8 mouse cellular contexts compared by ENCODE assay signal in the genomic region with DNA sequence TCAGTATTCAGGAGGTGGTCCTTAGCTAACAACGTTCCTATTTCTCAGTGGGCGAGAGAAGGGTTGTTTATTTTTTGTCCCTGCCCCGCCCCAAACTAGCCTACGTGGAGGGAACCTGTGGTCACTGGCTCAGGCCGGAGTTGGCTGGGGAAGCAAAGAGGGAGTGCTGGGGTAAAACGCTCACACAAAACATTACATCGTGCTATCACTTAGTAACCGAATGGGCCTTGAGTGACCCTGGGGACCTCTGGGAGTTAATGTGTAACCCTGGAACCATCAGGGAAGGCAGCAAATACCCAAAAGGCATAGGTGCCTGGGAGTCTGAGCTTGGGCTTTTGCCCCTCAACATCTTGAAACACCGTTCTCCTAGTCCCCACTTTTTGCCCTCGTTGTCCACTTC. TPM values are rescaled to one million over a fixed set of nuclear protein-coding genes. Genes with fewer than 3 reads are reported as not detected.
DNase-seq lines count a peak whose midpoint lies in the region; ATAC-seq lines count a peak whose summit lies in the region.

No protein-coding gene starts in this region.

- peak; percentile 44 to 56 for DNase-seq in adrenal gland, postnatal 36 days
- DNase-seq in adrenal gland, adult 8-10 months = no peak
- peak; percentile 71 for DNase-seq in ZHBTc4 (ENCODE audit: low read depth, low spot score)
- no peak for DNase-seq in limb, embryonic 11.5 days (ENCODE audit: low spot score)
- DNase-seq in midbrain, embryonic 11.5 days (ENCODE audit: low spot score, missing footprints) = no peak
- no peak for DNase-seq in right cerebral cortex, adult 18-20 months
- DNase-seq in left cerebral cortex, postnatal 4 days = no peak

- H3K9me3 ChIP-seq in heart, embryonic 14.5 days (ENCODE audit: control insufficient read depth, low read length) = no peaks in the 10 kb centered on the region
- no peaks in the 10 kb centered on the region for H3K9me3 ChIP-seq in limb, embryonic 11.5 days (ENCODE audit: control insufficient read depth, low read length)
- no peaks in the 10 kb centered on the region for H3K9me3 ChIP-seq in midbrain, embryonic 11.5 days (ENCODE audit: control insufficient read depth, low read length)

- H3K4me2 ChIP-seq in heart, embryonic 14.5 days (ENCODE audit: low read length) = peak overlapping the region; percentile 96
- H3K4me2 ChIP-seq in limb, embryonic 11.5 days (ENCODE audit: low read depth, severe bottlenecking) = peak overlapping the region; percentile 97
- peak overlapping the region; percentile 86 for H3K4me2 ChIP-seq in midbrain, embryonic 11.5 days

- no peak for ATAC-seq in heart, embryonic 14.5 days (ENCODE audit: insufficient number of reproducible peaks, insufficient read depth, low FRiP score, low read depth)
- no peak for ATAC-seq in limb, embryonic 11.5 days (ENCODE audit: insufficient number of reproducible peaks, low FRiP score, low TSS enrichment, low read depth)
- ATAC-seq in midbrain, embryonic 11.5 days (ENCODE audit: low FRiP score) = no peak

- WGBS in heart, embryonic 14.5 days = under 1% methylated on average over 10 of the region's 10 CpGs
- under 1% methylated on average over 10 of the region's 10 CpGs for WGBS in limb, embryonic 11.5 days
- 2% methylated on average over 10 of the region's 10 CpGs for WGBS in midbrain, embryonic 11.5 days

- peaks cover 11 to 35% of the 10 kb centered on the region in 2 experiments for H3K4me1 ChIP-seq in heart, embryonic 14.5 days (ENCODE audit: control insufficient read depth in 2 of 2, insufficient read depth in 2 of 2, low read length in 2 of 2)
- peaks cover 28% of the 10 kb centered on the region for H3K4me1 ChIP-seq in limb, embryonic 11.5 days (ENCODE audit: control insufficient read depth, insufficient read depth, low read length)
- H3K4me1 ChIP-seq in midbrain, embryonic 11.5 days (ENCODE audit: control insufficient read depth, insufficient read depth, low read length) = peaks cover 44% of the 10 kb centered on the region

- H3K36me3 ChIP-seq in heart, embryonic 14.5 days (ENCODE audit: control insufficient read depth, insufficient read depth, low read length) = peaks cover 33% of the 10 kb centered on the region
- H3K36me3 ChIP-seq in limb, embryonic 11.5 days (ENCODE audit: control insufficient read depth, insufficient read depth, low read length) = peaks cover 9% of the 10 kb centered on the region
- H3K36me3 ChIP-seq in midbrain, embryonic 11.5 days (ENCODE audit: control insufficient read depth, insufficient read depth, low read length) = peaks cover 13% of the 10 kb centered on the region

- H3K9ac ChIP-seq in heart, embryonic 14.5 days (ENCODE audit: low read length) = peak overlapping the region; percentile 79
- H3K9ac ChIP-seq in limb, embryonic 11.5 days (ENCODE audit: low read length) = peak overlapping the region; percentile 76
- peak overlapping the region; percentile 60 for H3K9ac ChIP-seq in midbrain, embryonic 11.5 days (ENCODE audit: low read length)

- peak overlapping the region; percentile 67 to 80 for H3K4me3 ChIP-seq in heart, embryonic 14.5 days (ENCODE audit: control insufficient read depth in 1 of 2, insufficient read depth in 1 of 2, low read depth in 1 of 2, low read length in 2 of 2)
- H3K4me3 ChIP-seq in limb, embryonic 11.5 days (ENCODE audit: low read depth, low read length) = peak overlapping the region; percentile 59
- H3K4me3 ChIP-seq in midbrain, embryonic 11.5 days (ENCODE audit: low read depth, low read length) = peak overlapping the region; percentile 60

- H3K27ac ChIP-seq in heart, embryonic 14.5 days (replicated peaks in 1 of 2; ENCODE audit: control insufficient read depth in 1 of 2, insufficient read depth in 1 of 2, low read depth in 2 of 2, low read length in 2 of 2) = peak overlapping the region; percentile 48 to 92
- peak overlapping the region; percentile 95 for H3K27ac ChIP-seq in limb, embryonic 11.5 days (replicated peaks; ENCODE audit: low read depth, low read length)
- peak overlapping the region; percentile 25; the same call in 1 of the 2 replicates for H3K27ac ChIP-seq in midbrain, embryonic 11.5 days (ENCODE audit: low read depth, low read length)

- intact Hi-C loops in left cerebral cortex, postnatal 4 days (cut with DNase I) = loop anchor here (5.0 kb wide), 1 partner anchor 140 kb away; the partner anchor contains the start of gene Flot2

- no peaks in the 10 kb centered on the region for H3K27me3 ChIP-seq in heart, embryonic 14.5 days (ENCODE audit: control insufficient read depth, insufficient read depth, low read length)
- H3K27me3 ChIP-seq in limb, embryonic 11.5 days (ENCODE audit: control insufficient read depth, insufficient read depth, low read length) = no peaks in the 10 kb centered on the region
- no peaks in the 10 kb centered on the region for H3K27me3 ChIP-seq in midbrain, embryonic 11.5 days (ENCODE audit: control insufficient read depth, insufficient read depth, low read length)

RNA-seq across cellular contexts. Expression of gene Tlcd1, which starts 0.9 kb away (rescaled TPM):
- total RNA-seq in adrenal gland, postnatal 36 days (2021) = 10 to 100 TPM; 41.5 to 88.1 TPM
- total RNA-seq in adrenal gland, adult 8-10 months (2022) = 10 to 100 TPM; 54.5 to 65.1 (median 61.2) TPM
- 14.7 and 16.1 TPM in 2 replicates for polyA plus RNA-seq in heart, embryonic 14.5 days (2014; fragmentation: Nextera tagmentation; extraction: Ambion mirVana)
- 8.7 and 10.4 TPM in 2 replicates for polyA plus RNA-seq in limb, embryonic 11.5 days (2014; fragmentation: Nextera tagmentation; extraction: Ambion mirVana)
- polyA plus RNA-seq in midbrain, embryonic 11.5 days (2014; fragmentation: Nextera tagmentation; extraction: Ambion mirVana) = 7.9 and 8.5 TPM in 2 replicates
- 10 to 100 TPM; 15.4 to 17.3 TPM for total RNA-seq in left cerebral cortex, postnatal 4 days (2021)

RNA-seq across cellular contexts. Expression of gene Nek8, which starts 1.0 kb away (rescaled TPM):
- total RNA-seq in adrenal gland, postnatal 36 days (2021) = 10 to 100 TPM; 10.5 to 11.3 TPM
- total RNA-seq in adrenal gland, adult 8-10 months (2022) = 10 to 100 TPM; 10.7 to 29.6 (median 21.6) TPM
- 11.5 and 12.4 TPM in 2 replicates for polyA plus RNA-seq in heart, embryonic 14.5 days (2014; fragmentation: Nextera tagmentation; extraction: Ambion mirVana)
- polyA plus RNA-seq in limb, embryonic 11.5 days (2014; fragmentation: Nextera tagmentation; extraction: Ambion mirVana) = 15.0 and 15.5 TPM in 2 replicates
- 6.4 and 7.1 TPM in 2 replicates for polyA plus RNA-seq in midbrain, embryonic 11.5 days (2014; fragmentation: Nextera tagmentation; extraction: Ambion mirVana)
- total RNA-seq in left cerebral cortex, postnatal 4 days (2021) = 1 to 10 TPM; 6.0 to 6.5 TPM

RNA-seq across cellular contexts. Expression of gene Rpl23a, which starts 5.9 kb away (rescaled TPM):
- total RNA-seq in adrenal gland, postnatal 36 days (2021) = 1,000 to 10,000 TPM; 1,640 to 1,911 TPM
- 1,000 to 10,000 TPM; 1,361 to 1,741 (median 1,547) TPM for total RNA-seq in adrenal gland, adult 8-10 months (2022)
- 968 and 1,084 TPM in 2 replicates for polyA plus RNA-seq in heart, embryonic 14.5 days (2014; fragmentation: Nextera tagmentation; extraction: Ambion mirVana)
- polyA plus RNA-seq in limb, embryonic 11.5 days (2014; fragmentation: Nextera tagmentation; extraction: Ambion mirVana) = 1,529 and 1,574 TPM in 2 replicates
- 1,223 and 1,245 TPM in 2 replicates for polyA plus RNA-seq in midbrain, embryonic 11.5 days (2014; fragmentation: Nextera tagmentation; extraction: Ambion mirVana)
- total RNA-seq in left cerebral cortex, postnatal 4 days (2021) = 1,000 to 10,000 TPM; 1,093 to 1,122 TPM

RNA-seq across cellular contexts. Expression of gene Rab34, which starts 10.8 kb away (rescaled TPM):
- 10 to 100 TPM; 85.9 to 89.9 TPM for total RNA-seq in adrenal gland, postnatal 36 days (2021)
- total RNA-seq in adrenal gland, adult 8-10 months (2022) = 100 to 1,000 TPM in 2 of 4 experiments, 10 to 100 TPM in 2; 72.8 to 116 (median 98.4) TPM
- polyA plus RNA-seq in heart, embryonic 14.5 days (2014; fragmentation: Nextera tagmentation; extraction: Ambion mirVana) = 57.1 and 61.8 TPM in 2 replicates
- polyA plus RNA-seq in limb, embryonic 11.5 days (2014; fragmentation: Nextera tagmentation; extraction: Ambion mirVana) = 142 and 144 TPM in 2 replicates
- 54.7 and 55.1 TPM in 2 replicates for polyA plus RNA-seq in midbrain, embryonic 11.5 days (2014; fragmentation: Nextera tagmentation; extraction: Ambion mirVana)
- 10 to 100 TPM; 53.4 to 55.9 TPM for total RNA-seq in left cerebral cortex, postnatal 4 days (2021)

RNA-seq across cellular contexts. Expression of gene Traf4, which starts 12.0 kb away (rescaled TPM):
- 10 to 100 TPM; 24.8 to 38.0 TPM for total RNA-seq in adrenal gland, postnatal 36 days (2021)
- 10 to 100 TPM; 18.0 to 31.3 (median 22.8) TPM for total RNA-seq in adrenal gland, adult 8-10 months (2022)
- 18.5 and 25.6 TPM in 2 replicates for polyA plus RNA-seq in heart, embryonic 14.5 days (2014; fragmentation: Nextera tagmentation; extraction: Ambion mirVana)
- 92.6 and 114 TPM in 2 replicates for polyA plus RNA-seq in limb, embryonic 11.5 days (2014; fragmentation: Nextera tagmentation; extraction: Ambion mirVana)
- 72.0 and 79.7 TPM in 2 replicates for polyA plus RNA-seq in midbrain, embryonic 11.5 days (2014; fragmentation: Nextera tagmentation; extraction: Ambion mirVana)
- total RNA-seq in left cerebral cortex, postnatal 4 days (2021) = 10 to 100 TPM; 74.4 to 79.6 TPM

Comparison
In these comparisons a context has a peak if more than half of its experiments do, and no peak if none do; other contexts are left out.
1. DNase-seq: peak in adrenal gland, postnatal 36 days (2 of 2) and ZHBTc4 (single experiment); none in adrenal gland, adult 8-10 months (single experiment), limb, embryonic 11.5 days (single experiment), midbrain, embryonic 11.5 days (single experiment), right cerebral cortex, adult 18-20 months (single experiment) and left cerebral cortex, postnatal 4 days (single experiment).
2. H3K27ac ChIP-seq: peak in every context shown above with its lines; median percentile 95 in limb, embryonic 11.5 days; 70 in heart, embryonic 14.5 days; 25 in midbrain, embryonic 11.5 days.
3. Peak in every context shown above with its lines, with median percentiles within 50 percentile points of each other: H3K4me2 ChIP-seq, H3K4me3 ChIP-seq and H3K9ac ChIP-seq.